Mouse (Mus musculus) C2C12 (cell line): ENCODE measurements around the gene Cfap97d1.

Experiments used
- CEBPB ChIP-seq: IDR thresholded peaks from one replicate; pipeline ENCODE4 v1.6.1; 2011; ENCODE audit warnings: low read depth, mild to moderate bottlenecking, control low read depth, moderate library complexity
- CTCF ChIP-seq: IDR thresholded peaks from one replicate; pipeline ENCODE4 v1.5.1; 2011; ENCODE audit not compliant: control insufficient read depth, insufficient read depth, insufficient read length
- MAX ChIP-seq: IDR thresholded peaks from one replicate; pipeline ENCODE4 v1.6.1; 2011; ENCODE audit warnings: mild to moderate bottlenecking, control low read depth
- MYOD1 ChIP-seq: IDR thresholded peaks from one replicate; pipeline ENCODE4 v1.6.1; 2011; ENCODE audit warnings: low read depth; ENCODE audit not compliant: control insufficient read depth, insufficient read length
- USF1 ChIP-seq: IDR thresholded peaks from one replicate; pipeline ENCODE4 v1.6.1; 2011; ENCODE audit warnings: low read depth, mild to moderate bottlenecking, control low read depth, moderate library complexity

GRCm38 (mm10) chr11:101985990-101986389, 1.9 kb downstream of the Cfap97d1 start:
- TF ChIP-seq CTCF, result peak; percentile 75
- TF ChIP-seq MAX, result peak; percentile 57
- no peak for TF ChIP-seq CEBPB
- peak; percentile 47 for TF ChIP-seq MYOD1
- TF ChIP-seq USF1, result no peak
